15 mouse cellular contexts compared by ENCODE assay signal in the genomic region with DNA sequence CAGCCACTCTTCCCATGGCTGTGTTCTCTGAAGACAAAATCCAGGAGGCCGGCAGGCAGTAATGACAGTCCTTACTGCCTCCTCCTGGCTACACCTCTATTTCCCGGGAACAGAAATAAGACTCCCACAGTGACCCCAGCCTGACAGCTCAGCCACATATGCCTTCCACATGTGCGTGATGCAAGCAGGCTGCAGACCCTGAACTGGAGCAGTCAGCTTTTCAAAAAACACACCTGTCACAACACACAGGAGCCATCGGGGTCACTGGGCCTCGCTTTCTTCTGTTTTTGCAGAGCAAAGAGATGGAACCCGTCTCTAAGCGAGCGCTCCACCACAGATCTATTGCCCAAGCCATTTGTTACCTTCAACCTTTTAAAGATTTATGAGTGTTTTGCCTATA.
DNase-seq lines count a peak whose midpoint lies in the region; ATAC-seq and TF ChIP-seq lines count a peak whose summit lies in the region.
"Had no signal": no experiment of that assay in that cellular context is flagged by ENCODE, and none has a peak within 500 bp of the region (broad histone marks: within the 10 kb centered on the region; RNA-seq: fewer than 3 reads in every experiment).

No protein-coding gene starts in this region.

- H3K4me2 ChIP-seq in hindbrain, embryonic 13.5 days = no peak overlapping the region
- H3K4me2 ChIP-seq in hindbrain, postnatal 0 days (ENCODE audit: low read depth, low read length) = no peak overlapping the region
- no peak overlapping the region for H3K4me2 ChIP-seq in embryonic facial prominence, embryonic 14.5 days (ENCODE audit: low read depth, low read length)
- H3K4me2 ChIP-seq in midbrain, embryonic 16.5 days (ENCODE audit: low read length) = no peak overlapping the region

- H3K4me3 ChIP-seq in hindbrain, embryonic 13.5 days = no peak overlapping the region
- H3K4me3 ChIP-seq in hindbrain, postnatal 0 days (ENCODE audit: low read length) = no peak overlapping the region
- no peak overlapping the region for H3K4me3 ChIP-seq in embryonic facial prominence, embryonic 14.5 days (ENCODE audit: low read depth, low read length)
- H3K4me3 ChIP-seq in midbrain, embryonic 16.5 days (ENCODE audit: low read depth, low read length) = no peak overlapping the region
- H3K4me3 ChIP-seq: myocyte had no signal

- H3K27me3 ChIP-seq in hindbrain, embryonic 13.5 days = no peaks in the 10 kb centered on the region
- no peaks in the 10 kb centered on the region for H3K27me3 ChIP-seq in hindbrain, postnatal 0 days (ENCODE audit: insufficient read depth, low read length)
- no peaks in the 10 kb centered on the region for H3K27me3 ChIP-seq in embryonic facial prominence, embryonic 14.5 days (replicated peaks; ENCODE audit: control insufficient read depth, insufficient read depth, low read length)
- no peaks in the 10 kb centered on the region for H3K27me3 ChIP-seq in midbrain, embryonic 16.5 days (ENCODE audit: control insufficient read depth, insufficient read depth, low read depth, low read length)

- TF ChIP-seq CTCF in hindbrain, postnatal 0 days (IDR thresholded peaks at IDR 0.05; ENCODE audit: low read depth) = no peak

- peaks cover 58% of the 10 kb centered on the region for H3K36me3 ChIP-seq in hindbrain, embryonic 13.5 days
- peaks cover 17% of the 10 kb centered on the region for H3K36me3 ChIP-seq in hindbrain, postnatal 0 days (ENCODE audit: insufficient read depth, low read length)
- H3K36me3 ChIP-seq in embryonic facial prominence, embryonic 14.5 days (ENCODE audit: control insufficient read depth, insufficient read depth, low read length) = peaks cover 70% of the 10 kb centered on the region
- peaks cover 16% of the 10 kb centered on the region for H3K36me3 ChIP-seq in midbrain, embryonic 16.5 days (ENCODE audit: control insufficient read depth, insufficient read depth, low read length)
- H3K36me3 ChIP-seq: G1E had no signal

- DNase-seq in hindbrain, postnatal 0 days (ENCODE audit: low spot score) = no peak
- peak; percentile 78 for DNase-seq in embryo, embryonic 11 days
- DNase-seq in embryonic facial prominence, embryonic 14.5 days (ENCODE audit: low spot score) = peak; percentile 34
- DNase-seq in adrenal gland, adult 18-20 months (ENCODE audit: low spot score in 2 of 2) = no peak
- no peak for DNase-seq in urinary bladder, postnatal 14 days (ENCODE audit: low spot score)
- no peak for DNase-seq in natural killer cell, adult 2 months (ENCODE audit: low spot score in 2 of 2)
- DNase-seq: adrenal gland, postnatal 25 days; cerebellum, postnatal 36 days; lung, postnatal 36 days; thymus, postnatal 25 days had no signal

- ATAC-seq in hindbrain, embryonic 13.5 days (ENCODE audit: low FRiP score) = no peak
- ATAC-seq in hindbrain, postnatal 0 days = no peak
- ATAC-seq in embryonic facial prominence, embryonic 14.5 days (ENCODE audit: low read depth) = no peak
- ATAC-seq in midbrain, embryonic 16.5 days = no peak
- ATAC-seq: intestine, postnatal 0 days had no signal

- peak overlapping the region; percentile 87 for H3K27ac ChIP-seq in hindbrain, embryonic 13.5 days
- H3K27ac ChIP-seq in hindbrain, postnatal 0 days = no peak overlapping the region
- H3K27ac ChIP-seq in embryonic facial prominence, embryonic 14.5 days (replicated peaks; ENCODE audit: low read depth, low read length) = no peak overlapping the region
- 0 out of 2 replicates have a peak overlapping the region, but pooled peaks have one; percentile 29 for H3K27ac ChIP-seq in midbrain, embryonic 16.5 days (ENCODE audit: low read length)

- peaks cover 42% of the 10 kb centered on the region for H3K4me1 ChIP-seq in hindbrain, embryonic 13.5 days (replicated peaks)
- H3K4me1 ChIP-seq in hindbrain, postnatal 0 days (ENCODE audit: insufficient read depth, low read length) = peaks cover 17% of the 10 kb centered on the region
- peaks cover 30% of the 10 kb centered on the region for H3K4me1 ChIP-seq in embryonic facial prominence, embryonic 14.5 days (ENCODE audit: control insufficient read depth, insufficient read depth, low read length)
- peaks cover 24% of the 10 kb centered on the region for H3K4me1 ChIP-seq in midbrain, embryonic 16.5 days (ENCODE audit: control insufficient read depth, insufficient read depth, low read length)

- H3K9ac ChIP-seq in hindbrain, embryonic 13.5 days = no peak overlapping the region
- H3K9ac ChIP-seq in hindbrain, postnatal 0 days (replicated peaks; ENCODE audit: low read length) = no peak overlapping the region
- no peak overlapping the region for H3K9ac ChIP-seq in embryonic facial prominence, embryonic 14.5 days (ENCODE audit: low read depth, low read length)
- H3K9ac ChIP-seq in midbrain, embryonic 16.5 days (ENCODE audit: low read depth, low read length) = no peak overlapping the region

- 70% methylated on average over 8 of the region's 8 CpGs for WGBS in hindbrain, embryonic 13.5 days
- 78% methylated on average over 8 of the region's 8 CpGs for WGBS in hindbrain, postnatal 0 days
- WGBS in embryonic facial prominence, embryonic 14.5 days = 32% methylated on average over 8 of the region's 8 CpGs
- 86% methylated on average over 8 of the region's 8 CpGs for WGBS in midbrain, embryonic 16.5 days

- no peaks in the 10 kb centered on the region for H3K9me3 ChIP-seq in hindbrain, embryonic 13.5 days
- no peaks in the 10 kb centered on the region for H3K9me3 ChIP-seq in hindbrain, postnatal 0 days (ENCODE audit: low read length)
- no peaks in the 10 kb centered on the region for H3K9me3 ChIP-seq in embryonic facial prominence, embryonic 14.5 days (ENCODE audit: control insufficient read depth, low read length)
- H3K9me3 ChIP-seq in midbrain, embryonic 16.5 days (replicated peaks; ENCODE audit: control insufficient read depth, low read length, poor library complexity, severe bottlenecking) = no peaks in the 10 kb centered on the region

Comparison
In these comparisons a context has a peak if more than half of its experiments do, and no peak if none do; other contexts are left out.
1. H3K27ac ChIP-seq: peak in hindbrain, embryonic 13.5 days (single experiment) and midbrain, embryonic 16.5 days (single experiment); none in hindbrain, postnatal 0 days (single experiment) and embryonic facial prominence, embryonic 14.5 days (single experiment).
2. DNase-seq: peak in embryo, embryonic 11 days (single experiment) and embryonic facial prominence, embryonic 14.5 days (single experiment); none in hindbrain, postnatal 0 days (single experiment), adrenal gland, adult 18-20 months (0 of 2), urinary bladder, postnatal 14 days (single experiment) and natural killer cell, adult 2 months (0 of 2).